Mouse (Mus musculus) ES-E14 (cell line): ENCODE measurements around the gene E2f2. TPM values are rescaled to one million over a fixed set of nuclear protein-coding genes. Genes with fewer than 3 reads are reported as not detected.
A peak's percentile ranks its signal among the peaks of the same experiment; 100 is the strongest.

ENCODE experiments used
- DNase-seq: peaks from one replicate; pipeline ENCODE4 v3.0.0-alpha.2; 2013; ENCODE audit warnings: low read depth, low spot score
- H3K27ac ChIP-seq: 2 replicates; pipeline ENCODE4 v1.5.1; 2012; ENCODE audit warnings: low read depth, mild to moderate bottlenecking, low read length, moderate library complexity, mixed read lengths; ENCODE audit not compliant: poor library complexity, insufficient read depth, severe bottlenecking
- H3K36me3 ChIP-seq: 2 replicates; pipeline ENCODE4 v1.6.1; 2012; ENCODE audit warnings: mild to moderate bottlenecking, low read length, moderate library complexity, mixed read lengths; ENCODE audit not compliant: control insufficient read depth, poor library complexity, insufficient read depth, severe bottlenecking
- H3K4me1 ChIP-seq, 2 experiments: fragments of 150-350 bp in 1 of 2; sonication (generic) in 1 of 2; 2 replicates each; pipeline ENCODE4 v1.6.1; 2012; ENCODE audit warnings: low read length in 2 of 2, mild to moderate bottlenecking in 1 of 2, mixed read lengths in 1 of 2; ENCODE audit not compliant: control insufficient read depth in 2 of 2, insufficient read depth in 2 of 2, poor library complexity in 1 of 2
- H3K4me3 ChIP-seq, 2 experiments: fragments of 150-350 bp in 1 of 2; sonication (generic) in 1 of 2; 2 replicates each; pipeline ENCODE4 v1.5.1; 2012; ENCODE audit warnings: low read length in 2 of 2, low read depth in 1 of 2, mild to moderate bottlenecking in 1 of 2, mixed read lengths in 1 of 2; ENCODE audit not compliant: insufficient read depth in 1 of 2, poor library complexity in 1 of 2, severe bottlenecking in 1 of 2
- H3K9ac ChIP-seq: 2 replicates; pipeline ENCODE4 v1.6.1; 2012; ENCODE audit warnings: low read depth, mild to moderate bottlenecking, low read length, mixed read lengths; ENCODE audit not compliant: poor library complexity, insufficient read depth, severe bottlenecking
- H3K9me3 ChIP-seq: fragments of 150-350 bp; sonication (generic); 2 replicates; pipeline ENCODE4 v1.6.1; 2012; ENCODE audit warnings: low read depth, mild to moderate bottlenecking, low read length; ENCODE audit not compliant: control insufficient read depth, insufficient read depth
- CHD2 ChIP-seq: IDR thresholded peaks from 2 replicates; pipeline ENCODE4 v1.6.1; 2014; ENCODE audit warnings: mild to moderate bottlenecking, low read depth, low read length, inconsistent platforms
- HCFC1 ChIP-seq: IDR thresholded peaks from 2 replicates; pipeline ENCODE4 v1.6.1; 2012; ENCODE audit warnings: low read length, inconsistent platforms, borderline replicate concordance; ENCODE audit not compliant: insufficient read depth
- MAFK ChIP-seq: IDR thresholded peaks from 2 replicates; pipeline ENCODE4 v1.6.1; 2014; ENCODE audit warnings: mild to moderate bottlenecking, low read depth, low read length, inconsistent platforms; ENCODE audit not compliant: insufficient read depth
- ZC3H11A ChIP-seq: IDR thresholded peaks from 2 replicates; pipeline ENCODE4 v1.6.1; 2012; ENCODE audit warnings: low read depth, mild to moderate bottlenecking, inconsistent platforms, low read length, borderline replicate concordance
- ZNF384 ChIP-seq: IDR thresholded peaks from 2 replicates; pipeline ENCODE4 v1.6.1; 2012; ENCODE audit warnings: low read depth, low read length, inconsistent platforms
- in situ Hi-C, 2 experiments: fragments of 600-800 bp; cut with MboI; formaldehyde crosslinking; loops; one replicate each; pipeline ENCODE4 v1.15.1; 2025; ENCODE audit warnings: low sequenced_read_pairs in 2 of 2, inconsistent platforms in 1 of 2; ENCODE audit not compliant: unreplicated experiment in 2 of 2
- total RNA-seq: library from RNA; depleted of rRNA; stranded (reverse); fragments of 300-350 nt; gene quantifications from 2 replicates; pipeline ENCODE4 v1.2.3, GENCODE M21; 2012

Gene E2f2
- total RNA-seq, 1 experiment = 7.5 TPM

GRCm38 (mm10) chr4:136224677-136225460, 52.7 kb downstream of the E2f2 start:
- peaks cover 4% of the 10 kb centered on the region; the same call in 1 of the 2 replicates for H3K36me3 ChIP-seq
- H3K4me1 ChIP-seq = peaks cover 2 to 34% of the 10 kb centered on the region in 2 experiments; a peak in 3 of 4 replicates
- no peak for DNase-seq
- TF ChIP-seq CHD2 (no peak), ZC3H11A (no peak), MAFK (no peak), ZNF384 (no peak), HCFC1 (no peak)
- no peaks in the 10 kb centered on the region for H3K9me3 ChIP-seq
- H3K27ac ChIP-seq = no peak overlapping the region
- in situ Hi-C loops = no loop called here
- H3K4me3 ChIP-seq = peak overlapping the region; percentile 22 to 27; a peak in 3 of 4 replicates
- H3K9ac ChIP-seq = peak overlapping the region; percentile 12; the same call in 1 of the 2 replicates

- in situ Hi-C loops = no loop called here
- peaks cover 4% of the 10 kb centered on the region; the same call in 1 of the 2 replicates for H3K36me3 ChIP-seq
- no peak overlapping the region for H3K27ac ChIP-seq
- no peak for TF ChIP-seq ZC3H11A
- no peaks in the 10 kb centered on the region for H3K9me3 ChIP-seq
- no peak for DNase-seq
- no peak overlapping the region for H3K9ac ChIP-seq
- H3K4me1 ChIP-seq = peaks cover 2 to 29% of the 10 kb centered on the region in 2 experiments; a peak in 3 of 4 replicates
- no peak overlapping the region for H3K4me3 ChIP-seq
Observed at GRCm38 (mm10) chr4:136227408-136227807, 55.2 kb downstream of the E2f2 start.

GRCm38 (mm10) chr4:136228640-136229039, 56.4 kb downstream of the E2f2 start:
- H3K4me1 ChIP-seq = peaks cover 0 to 24% of the 10 kb centered on the region in 2 experiments; a peak in 2 of 4 replicates
- TF ChIP-seq CHD2 (no peak), ZNF384 (0 out of 2 replicates have a peak, but pooled peaks have one; percentile 11)
- H3K9me3 ChIP-seq = no peaks in the 10 kb centered on the region
- no peak overlapping the region for H3K27ac ChIP-seq
- no peak overlapping the region for H3K9ac ChIP-seq
- in situ Hi-C loops = no loop called here
- H3K4me3 ChIP-seq = no peak overlapping the region
- DNase-seq = no peak
- peaks cover 7% of the 10 kb centered on the region; the same call in 1 of the 2 replicates for H3K36me3 ChIP-seq

DNA sequence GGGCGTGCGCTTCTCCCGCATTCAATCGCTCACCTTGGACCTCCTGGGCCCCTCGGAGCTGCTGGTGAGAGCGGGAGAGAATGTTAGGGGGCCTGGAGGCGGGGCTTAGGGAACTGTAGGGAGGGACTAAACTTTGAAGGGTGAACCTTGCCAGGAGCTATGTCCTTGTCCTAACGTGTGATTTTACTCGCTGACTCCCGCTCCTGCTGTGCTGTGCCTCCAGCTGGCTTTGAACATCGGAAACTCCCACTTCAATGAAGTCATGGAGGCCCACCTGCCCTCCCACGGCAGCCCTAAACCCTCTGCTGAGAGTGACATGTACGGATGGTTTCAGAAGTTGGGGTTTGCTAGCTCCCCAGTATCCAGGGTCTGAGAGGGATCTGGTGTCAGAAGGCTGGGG, 66.5 kb downstream of the E2f2 start:
- TF ChIP-seq CHD2 (no peak), ZNF384 (no peak), ZC3H11A (no peak), MAFK (no peak), HCFC1 (no peak)
- H3K4me3 ChIP-seq = no peak overlapping the region
- H3K27ac ChIP-seq = no peak overlapping the region
- no peaks in the 10 kb centered on the region for H3K9me3 ChIP-seq
- no peak overlapping the region for H3K9ac ChIP-seq
- peaks cover 37% of the 10 kb centered on the region for H3K36me3 ChIP-seq
- in situ Hi-C loops = no loop called here
- peaks cover 1 to 21% of the 10 kb centered on the region in 2 experiments; a peak in 1 of 4 replicates for H3K4me1 ChIP-seq
- DNase-seq = no peak
